Mouse (Mus musculus) neural tube, embryonic 12.5 days (tissue): ENCODE results near the gene Rgl1. TPM values are rescaled to one million over a fixed set of nuclear protein-coding genes. Genes with fewer than 3 reads are reported as not detected.
A peak's percentile ranks its signal among the peaks of the same experiment; 100 is the strongest.

Experiments used
- ATAC-seq: fragments of 200-750 bp; cut with Nextera tagmentation; 2 replicates; pipeline ENCODE4 v1.8.0; 2017; ENCODE audit warnings: low read depth, mild to moderate bottlenecking, moderate TSS enrichment, moderate library complexity; ENCODE audit not compliant: low FRiP score
- H3K27ac ChIP-seq: fragments of 300-500 bp; sonication (generic); 2 replicates; pipeline ENCODE4 v1.5.1; 2016
- H3K27me3 ChIP-seq: fragments of 300-500 bp; sonication (generic); replicated peaks from 2 replicates; pipeline ENCODE4 v1.6.1; 2016; ENCODE audit warnings: mild to moderate bottlenecking
- H3K36me3 ChIP-seq: fragments of 300-500 bp; sonication (generic); 2 replicates; pipeline ENCODE4 v1.6.1; 2016; ENCODE audit warnings: mild to moderate bottlenecking
- H3K4me1 ChIP-seq: fragments of 300-500 bp; sonication (generic); 2 replicates; pipeline ENCODE4 v1.6.1; 2016
- H3K4me2 ChIP-seq: fragments of 300-500 bp; sonication (generic); replicated peaks from 2 replicates; pipeline ENCODE4 v1.6.1; 2016; ENCODE audit warnings: mild to moderate bottlenecking
- H3K4me3 ChIP-seq: fragments of 300-500 bp; sonication (generic); 2 replicates; pipeline ENCODE4 v1.5.1; 2016
- H3K9ac ChIP-seq: fragments of 300-500 bp; sonication (generic); 2 replicates; pipeline ENCODE4 v1.6.1; 2016; ENCODE audit warnings: mild to moderate bottlenecking
- H3K9me3 ChIP-seq: fragments of 300-500 bp; sonication (generic); 2 replicates; pipeline ENCODE4 v1.6.1; 2016; ENCODE audit warnings: mild to moderate bottlenecking
- WGBS: fragments of 180-500 bp; shearing (Covaris S2); methylation state at CpG from one replicate; pipeline ENCODE4 v1.1.7; 2016; 5-methylcytosine and 5-hydroxymethylcytosine counted together
- polyA plus RNA-seq: library from polyadenylated mRNA; unstranded; fragments of >200 nt; fragmentation: Nextera tagmentation; extraction: Ambion mirVana; gene quantifications from 2 replicates; pipeline ENCODE4 v1.2.1, GENCODE M21; 2016

The Rgl1 gene
- polyA plus RNA-seq, 1 experiment from 2014 or later: 22.7 TPM

DNA sequence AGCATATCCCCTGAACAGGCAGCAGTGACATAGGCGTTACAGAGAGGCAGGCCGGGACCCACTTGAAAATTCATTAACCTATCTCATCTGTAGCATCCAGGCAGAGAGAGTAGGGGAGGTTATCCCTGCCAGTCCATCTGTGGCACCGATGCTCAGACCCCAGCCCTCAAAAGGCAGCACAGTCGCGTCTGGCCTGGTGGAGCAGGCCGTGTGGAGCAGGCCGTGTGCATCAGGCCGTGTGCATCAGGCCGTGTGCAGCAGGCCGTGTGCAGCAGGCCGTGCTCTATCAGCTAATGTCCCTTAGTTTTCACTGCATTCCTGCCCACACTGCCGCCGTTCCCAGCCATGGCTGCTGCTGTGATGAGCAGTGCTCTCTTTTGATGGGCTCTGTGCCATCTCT, 229.0 kb downstream of the Rgl1 start:
- Histone ChIP-seq H3K9ac (no peak overlapping the region), H3K9me3 (no peaks in the 10 kb centered on the region), H3K4me3 (no peak overlapping the region), H3K27me3 (no peaks in the 10 kb centered on the region), H3K36me3 (peaks cover 13% of the 10 kb centered on the region), H3K4me2 (no peak overlapping the region), H3K4me1 (no peaks in the 10 kb centered on the region; the same call in 1 of the 2 replicates), H3K27ac (no peak overlapping the region)
- WGBS: 86% methylated on average over 13 of the region's 13 CpGs
- 0 out of 2 replicates have a peak, but pooled peaks have one; percentile 41 for ATAC-seq

DNA sequence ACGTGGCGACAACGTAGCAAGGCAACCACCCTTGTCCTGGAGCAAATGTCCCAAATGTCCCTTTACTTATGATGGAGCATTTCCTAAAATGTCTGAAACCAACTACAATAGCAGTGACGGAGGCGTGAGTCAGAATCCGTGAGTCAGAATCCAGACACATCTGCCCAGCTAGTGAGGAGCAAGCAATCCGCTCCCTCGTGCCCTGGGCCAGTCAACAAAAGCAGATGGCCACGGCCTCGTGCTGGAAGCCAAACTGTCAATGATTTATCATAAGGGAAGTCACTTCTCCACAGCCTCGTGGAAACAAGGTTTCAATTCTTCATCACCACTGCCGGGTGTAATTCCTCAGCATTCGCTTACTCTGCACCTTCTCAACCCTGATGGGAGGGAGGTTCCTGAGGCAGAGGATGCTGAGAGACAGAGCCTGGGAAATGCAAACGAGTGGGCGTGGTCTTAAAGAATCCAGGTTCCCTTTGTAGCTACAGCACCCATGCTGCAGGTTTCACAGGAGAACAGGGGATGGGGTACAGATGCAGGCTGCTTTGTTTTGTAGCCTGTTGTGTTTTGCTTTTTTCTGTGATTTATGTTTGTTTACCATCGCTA, 229.6 kb downstream of the Rgl1 start:
- Histone ChIP-seq H3K27ac (no peak overlapping the region; the same call in 1 of the 2 replicates), H3K4me3 (no peak overlapping the region), H3K36me3 (peaks cover 13% of the 10 kb centered on the region), H3K27me3 (no peaks in the 10 kb centered on the region), H3K4me2 (no peak overlapping the region), H3K9ac (no peak overlapping the region), H3K9me3 (no peaks in the 10 kb centered on the region), H3K4me1 (no peaks in the 10 kb centered on the region; the same call in 1 of the 2 replicates)
- peak; percentile 53 for ATAC-seq
- WGBS: 45% methylated on average over 16 of the region's 16 CpGs

DNA sequence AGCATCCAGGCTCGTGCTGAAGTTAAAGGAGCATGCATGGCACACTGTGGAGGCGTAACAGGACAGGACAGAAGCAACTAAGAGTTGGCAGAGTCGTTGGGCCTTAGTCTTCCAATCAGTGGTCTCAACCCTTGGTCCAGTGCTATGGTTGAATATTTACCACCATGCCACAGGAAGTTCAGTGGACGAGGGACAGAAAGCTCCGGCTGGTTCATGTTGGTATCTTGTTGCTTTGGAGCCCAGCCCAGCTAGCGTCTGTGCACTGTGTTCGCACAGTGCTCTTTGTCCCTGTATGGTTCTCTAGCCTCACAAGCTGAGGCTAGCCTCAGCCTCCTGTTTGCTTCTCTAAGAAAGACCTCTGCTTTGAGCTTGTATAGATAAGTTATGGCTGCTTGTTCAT, 231.6 kb downstream of the Rgl1 start:
- no peak overlapping the region for H3K27ac ChIP-seq
- H3K4me1 ChIP-seq: no peaks in the 10 kb centered on the region; the same call in 1 of the 2 replicates
- no peak for ATAC-seq
- H3K4me3 ChIP-seq: no peak overlapping the region
- 86% methylated on average over 7 of the region's 7 CpGs for whole genome bisulfite sequencing
- H3K9ac ChIP-seq: no peak overlapping the region
- peaks cover 10% of the 10 kb centered on the region for H3K36me3 ChIP-seq
- H3K27me3 ChIP-seq: no peaks in the 10 kb centered on the region
- no peaks in the 10 kb centered on the region for H3K9me3 ChIP-seq
- H3K4me2 ChIP-seq: no peak overlapping the region

DNA sequence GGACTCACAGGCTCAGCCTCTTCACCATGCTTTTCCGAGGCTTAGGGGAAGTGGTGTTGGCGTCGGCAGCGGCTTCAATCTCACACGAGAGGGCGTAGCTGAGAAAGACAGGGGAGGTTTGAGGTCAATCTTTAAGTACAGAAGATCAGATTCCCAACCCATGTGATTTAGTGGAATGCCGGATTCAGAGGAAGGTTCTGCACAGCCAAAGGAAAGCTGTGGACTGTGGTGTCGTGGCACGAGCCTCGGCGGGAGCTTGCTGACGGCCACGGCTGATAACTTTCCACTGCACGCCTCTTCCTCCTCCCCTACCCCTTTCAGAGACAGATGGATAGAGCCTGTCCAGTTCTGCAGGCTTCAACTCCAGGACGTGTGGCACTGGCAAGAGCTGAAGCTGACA, 234.7 kb downstream of the Rgl1 start:
- Histone ChIP-seq H3K4me2 (no peak overlapping the region; the same call in 1 of the 2 replicates), H3K9me3 (no peaks in the 10 kb centered on the region), H3K4me1 (no peaks in the 10 kb centered on the region; the same call in 1 of the 2 replicates), H3K27ac (no peak overlapping the region), H3K9ac (no peak overlapping the region), H3K36me3 (peaks cover 1% of the 10 kb centered on the region; the same call in 1 of the 2 replicates), H3K4me3 (no peak overlapping the region), H3K27me3 (no peaks in the 10 kb centered on the region)
- WGBS: 72% methylated on average over 15 of the region's 15 CpGs
- no peak for ATAC-seq

DNA sequence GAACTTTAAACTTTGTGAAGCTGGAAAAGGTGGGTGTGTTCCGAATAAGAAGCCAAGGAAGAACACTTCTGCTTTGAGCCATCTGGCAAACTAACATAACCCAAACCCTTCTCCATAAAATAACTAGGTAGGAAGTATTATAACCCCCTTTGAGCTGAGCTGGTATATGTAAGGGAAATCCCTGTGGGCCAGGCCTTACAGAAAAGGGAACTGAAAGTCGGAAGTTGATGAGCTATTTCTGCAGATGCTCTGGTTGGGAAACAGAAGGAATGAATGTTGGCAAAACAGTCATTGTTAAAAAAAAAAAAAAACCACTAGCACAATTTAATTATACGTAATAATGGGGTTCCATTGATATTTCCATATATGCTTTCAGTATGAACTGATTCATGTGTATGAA, 237.4 kb downstream of the Rgl1 start:
- Histone ChIP-seq H3K27ac (no peak overlapping the region), H3K4me2 (no peak overlapping the region), H3K4me1 (peaks cover 4% of the 10 kb centered on the region; the same call in 1 of the 2 replicates), H3K9me3 (no peaks in the 10 kb centered on the region), H3K9ac (no peak overlapping the region), H3K4me3 (no peak overlapping the region), H3K36me3 (no peaks in the 10 kb centered on the region; the same call in 1 of the 2 replicates), H3K27me3 (no peaks in the 10 kb centered on the region)
- ATAC-seq: no peak
- WGBS: 92% methylated on average over 3 of the region's 3 CpGs

DNA sequence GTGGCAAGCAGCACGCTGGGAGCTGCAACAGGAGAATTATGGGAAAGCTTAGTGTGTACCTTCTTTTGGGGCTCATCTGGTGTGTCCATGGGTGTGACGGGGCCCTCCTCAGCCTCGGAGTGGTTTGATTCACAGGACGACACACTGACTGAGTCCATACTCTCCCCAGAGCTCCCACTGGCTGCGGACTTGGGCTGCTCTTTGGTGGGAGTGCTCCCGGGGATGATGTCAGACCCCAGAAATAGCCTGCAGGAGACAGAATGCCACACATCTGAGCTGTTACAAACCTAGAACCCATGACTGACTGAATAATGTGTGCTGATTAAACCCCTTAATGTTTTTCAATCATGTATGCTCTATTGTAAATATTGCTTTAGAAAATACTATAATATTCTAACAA, 237.9 kb downstream of the Rgl1 start:
- no peak overlapping the region for H3K4me3 ChIP-seq
- peaks cover 2% of the 10 kb centered on the region; the same call in 1 of the 2 replicates for H3K36me3 ChIP-seq
- H3K9me3 ChIP-seq: no peaks in the 10 kb centered on the region
- H3K27ac ChIP-seq: no peak overlapping the region
- 87% methylated on average over 6 of the region's 6 CpGs for WGBS
- no peaks in the 10 kb centered on the region for H3K27me3 ChIP-seq
- ATAC-seq: no peak
- peaks cover 4% of the 10 kb centered on the region; the same call in 1 of the 2 replicates for H3K4me1 ChIP-seq
- H3K4me2 ChIP-seq: no peak overlapping the region
- no peak overlapping the region for H3K9ac ChIP-seq

DNA sequence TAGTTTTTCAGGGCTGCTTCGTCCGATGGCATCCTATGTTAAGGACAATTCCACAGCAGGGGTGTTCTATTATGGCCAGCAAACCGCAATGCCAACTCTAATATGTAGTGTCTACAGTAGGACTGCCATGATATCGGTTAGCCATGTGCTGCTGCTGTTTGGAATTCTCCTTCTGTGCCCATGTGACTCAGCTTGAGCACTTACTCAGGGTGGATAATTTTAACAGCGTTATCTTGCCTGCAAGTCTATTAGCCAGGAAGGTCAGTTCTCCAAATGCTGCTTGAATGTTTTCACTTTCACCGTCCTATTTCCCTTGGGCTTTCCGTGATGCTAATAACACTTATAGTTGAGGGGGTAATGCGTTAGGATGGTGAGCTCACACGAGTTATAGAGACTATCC, 240.0 kb downstream of the Rgl1 start:
- Histone ChIP-seq H3K4me2 (no peak overlapping the region), H3K4me1 (peaks cover 4% of the 10 kb centered on the region; the same call in 1 of the 2 replicates), H3K36me3 (peaks cover 5% of the 10 kb centered on the region; the same call in 1 of the 2 replicates), H3K9me3 (no peaks in the 10 kb centered on the region), H3K27me3 (no peaks in the 10 kb centered on the region), H3K27ac (no peak overlapping the region), H3K9ac (no peak overlapping the region), H3K4me3 (no peak overlapping the region)
- ATAC-seq: no peak
- WGBS: 72% methylated on average over 9 of the region's 9 CpGs

DNA sequence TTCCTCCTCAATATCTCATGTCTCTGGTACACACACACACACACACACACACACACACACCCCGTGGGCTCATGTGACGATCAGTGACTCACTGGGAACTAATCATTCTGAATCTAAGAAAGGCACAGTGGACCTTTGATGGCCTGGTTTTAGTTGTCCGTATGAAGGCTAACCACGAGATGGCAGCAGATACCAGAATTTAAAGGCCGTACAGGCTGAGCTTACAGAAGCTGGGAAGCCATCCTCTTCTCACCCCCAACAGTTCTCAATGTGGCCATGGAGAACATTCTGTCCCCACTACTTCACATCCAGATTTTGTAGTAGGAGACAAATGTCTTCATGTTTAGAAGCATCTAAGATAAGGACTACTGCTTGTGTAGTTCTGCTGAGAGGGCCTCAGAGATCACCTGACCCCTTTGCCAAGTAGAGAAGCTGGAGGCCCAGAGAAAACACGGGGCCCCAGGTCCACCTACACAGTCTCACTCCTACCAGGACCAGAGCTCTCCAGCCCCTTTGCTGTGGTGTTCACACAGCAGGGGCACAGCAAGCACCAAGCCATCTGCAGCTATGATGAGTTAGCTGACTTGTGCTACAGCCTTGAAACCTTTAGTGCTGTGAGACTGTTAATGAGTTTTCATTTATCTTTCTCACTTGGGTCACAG, 241.0 kb downstream of the Rgl1 start:
- peak; percentile 73 for ATAC-seq
- no peaks in the 10 kb centered on the region for H3K27me3 ChIP-seq
- H3K27ac ChIP-seq: no peak overlapping the region
- H3K9ac ChIP-seq: no peak overlapping the region
- 33% methylated on average over 6 of the region's 6 CpGs for WGBS
- no peak overlapping the region for H3K4me2 ChIP-seq
- H3K4me1 ChIP-seq: peaks cover 4% of the 10 kb centered on the region; the same call in 1 of the 2 replicates
- no peak overlapping the region for H3K4me3 ChIP-seq
- peaks cover 5% of the 10 kb centered on the region; the same call in 1 of the 2 replicates for H3K36me3 ChIP-seq
- no peaks in the 10 kb centered on the region for H3K9me3 ChIP-seq

DNA sequence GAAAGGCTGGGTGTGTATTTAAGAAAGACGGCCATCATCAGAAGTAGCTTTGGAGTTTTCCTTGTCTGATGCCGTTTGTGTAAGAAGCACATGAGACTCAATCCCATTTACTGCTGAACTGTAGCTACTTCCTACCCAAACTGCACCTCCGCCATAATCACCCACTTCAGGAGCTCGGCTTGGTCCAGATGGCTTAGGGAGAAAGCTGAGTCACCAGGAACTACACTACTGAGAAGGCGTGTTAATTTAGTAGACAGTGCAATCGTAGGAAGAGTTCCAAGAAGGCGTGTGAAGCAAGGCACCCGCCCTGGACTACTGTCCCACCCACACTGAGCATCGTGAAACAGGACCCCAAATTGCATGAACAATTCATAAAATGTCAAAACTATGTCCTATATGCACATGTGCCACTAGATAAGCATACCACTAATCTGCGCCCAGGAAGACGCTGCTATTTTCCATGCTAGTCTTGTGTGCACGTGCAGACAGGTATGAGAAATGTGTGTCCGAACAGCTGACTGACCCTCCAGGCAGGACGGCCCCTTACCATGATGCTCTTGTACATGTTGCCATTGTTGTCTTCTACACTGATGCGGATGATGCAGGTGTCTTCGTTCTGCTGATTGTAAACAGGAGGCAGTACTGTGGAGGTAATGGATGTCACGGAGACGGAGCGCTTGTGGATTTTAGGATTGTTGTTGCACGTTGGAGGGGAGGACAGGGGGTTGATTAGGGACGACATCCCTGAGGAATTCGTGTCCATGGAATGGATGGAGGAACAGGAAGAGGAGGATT, 241.9 kb downstream of the Rgl1 start:
- Histone ChIP-seq H3K27me3 (no peaks in the 10 kb centered on the region), H3K4me2 (no peak overlapping the region), H3K4me1 (peaks cover 4% of the 10 kb centered on the region; the same call in 1 of the 2 replicates), H3K36me3 (peaks cover 9% of the 10 kb centered on the region; the same call in 1 of the 2 replicates), H3K4me3 (no peak overlapping the region), H3K9me3 (no peaks in the 10 kb centered on the region), H3K27ac (no peak overlapping the region), H3K9ac (no peak overlapping the region)
- WGBS: 89% methylated on average over 22 of the region's 22 CpGs
- ATAC-seq: no peak

DNA sequence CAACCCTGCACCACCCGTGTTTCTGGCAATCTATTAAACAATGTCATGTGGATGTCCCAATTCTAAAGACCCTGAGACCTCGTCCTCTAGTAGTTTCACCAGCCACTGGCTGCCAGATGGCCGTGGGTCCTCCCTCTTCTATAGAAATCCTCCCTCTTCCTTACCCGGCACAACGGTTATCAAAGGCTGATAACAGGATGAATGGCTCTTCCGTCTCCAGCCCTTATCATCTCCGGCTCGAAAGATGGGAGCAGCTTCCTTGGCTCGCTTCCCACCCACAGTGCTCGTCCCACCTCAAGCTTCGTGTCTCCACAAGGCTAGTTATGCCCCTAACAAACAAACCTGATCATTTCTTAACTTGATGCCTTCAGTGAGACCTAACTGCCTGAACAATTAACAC, 242.9 kb downstream of the Rgl1 start:
- Histone ChIP-seq H3K36me3 (peaks cover 10% of the 10 kb centered on the region; the same call in 1 of the 2 replicates), H3K9me3 (no peaks in the 10 kb centered on the region), H3K4me2 (no peak overlapping the region), H3K9ac (no peak overlapping the region), H3K27me3 (no peaks in the 10 kb centered on the region), H3K4me1 (peaks cover 4% of the 10 kb centered on the region; the same call in 1 of the 2 replicates), H3K27ac (no peak overlapping the region), H3K4me3 (no peak overlapping the region)
- 90% methylated on average over 11 of the region's 11 CpGs for WGBS
- no peak for ATAC-seq

DNA sequence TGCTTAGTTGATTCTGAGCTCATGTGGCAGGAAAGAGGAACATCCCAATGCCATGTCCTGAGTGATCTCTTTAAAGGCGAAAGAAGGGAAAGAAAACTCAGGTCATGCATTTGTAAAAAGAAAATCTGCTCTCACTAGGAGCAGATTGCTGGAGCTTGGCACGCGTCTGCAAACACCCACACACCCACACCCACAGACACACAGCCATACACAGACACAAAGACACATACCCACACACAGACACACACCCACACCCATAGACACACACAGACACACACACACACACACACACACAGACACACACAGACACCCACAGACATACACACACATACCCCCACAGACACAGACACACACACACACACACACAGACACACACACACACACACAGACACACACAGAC, 243.9 kb downstream of the Rgl1 start:
- no peak for ATAC-seq
- Histone ChIP-seq H3K9ac (no peak overlapping the region), H3K27me3 (no peaks in the 10 kb centered on the region), H3K4me3 (no peak overlapping the region), H3K27ac (no peak overlapping the region), H3K36me3 (peaks cover 16% of the 10 kb centered on the region), H3K4me1 (peaks cover 4% of the 10 kb centered on the region; the same call in 1 of the 2 replicates), H3K9me3 (no peaks in the 10 kb centered on the region), H3K4me2 (no peak overlapping the region)
- WGBS: 93% methylated on average over 3 of the region's 3 CpGs
